Mouse (Mus musculus): ENCODE data around the gene Mkrn1.

GRCm38 (mm10) chr6:39429007-39429788 lies 8.9 kb upstream of the Mkrn1 start:
- TF ChIP-seq CTCF (IDR thresholded peaks at IDR 0.05; ENCODE audit: low read depth) (no peak), EP300 (IDR thresholded peaks at IDR 0.05; ENCODE audit: low read depth) (peak; percentile 98)
